Mouse (Mus musculus): ENCODE measurements around the gene Itpkb.

GRCm38 (mm10) chr1:180376598-180376997 lies 46.3 kb downstream of the Itpkb start:
- TF ChIP-seq MAFK (IDR thresholded peaks at IDR 0.05; ENCODE audit: insufficient replicate concordance, low read length) (no peak), CTCF (conservative IDR thresholded peaks at IDR 0.05 in 1 of 2, IDR thresholded peaks at IDR 0.05 in 1 of 2; ENCODE audit: low read depth in 2 of 2, low read length in 2 of 2) (no peak), CHD2 (IDR thresholded peaks at IDR 0.05; ENCODE audit: low read length) (no peak), POLR2AphosphoS2 (IDR thresholded peaks at IDR 0.05; ENCODE audit: low read depth, low read length) (no peak), RAD21 (IDR thresholded peaks at IDR 0.05; ENCODE audit: low read depth, low read length) (no peak), PAX5 (IDR thresholded peaks at IDR 0.05; ENCODE audit: low read length) (no peak), EP300 (IDR thresholded peaks at IDR 0.05; ENCODE audit: low read length) (no peak), SIN3A (IDR thresholded peaks at IDR 0.05; ENCODE audit: low read length) (no peak), POLR2A (IDR thresholded peaks at IDR 0.05; ENCODE audit: low read depth, low read length) (no peak)

Data from CH12.LX (cell line).